Mouse (Mus musculus) lung, postnatal 0 days (tissue): Measurements from ENCODE around the gene Gm11549.

ENCODE experiments used
- CTCF ChIP-seq: IDR thresholded peaks from 2 replicates; pipeline ENCODE4 v1.5.1; 2016; ENCODE audit warnings: antibody characterized with exemption, mild to moderate bottlenecking
- EP300 ChIP-seq: IDR thresholded peaks from 2 replicates; pipeline ENCODE4 v1.6.1; 2016; ENCODE audit warnings: antibody characterized with exemption, mild to moderate bottlenecking, control low read depth

DNA sequence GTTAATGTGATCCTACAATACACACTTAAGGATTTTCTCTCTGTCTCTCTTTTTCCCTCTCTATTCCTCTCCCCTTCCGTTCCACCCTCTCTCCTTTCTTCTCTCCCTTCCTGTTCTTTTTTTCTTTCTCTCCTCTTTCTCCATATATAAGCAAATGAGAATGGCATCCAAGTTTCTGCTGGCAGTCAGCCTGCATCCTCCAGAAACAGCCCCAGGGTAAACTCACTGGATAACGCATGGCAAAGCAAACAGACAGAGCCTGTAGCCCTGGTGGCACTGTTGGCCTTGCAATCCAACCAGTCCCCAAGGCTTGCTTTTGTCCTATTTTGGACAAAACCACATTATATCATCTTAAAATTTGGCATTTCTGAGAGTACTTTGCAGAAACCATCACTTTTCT, 9.6 kb upstream of the Gm11549 start:
- TF ChIP-seq EP300: no peak
- no peak for TF ChIP-seq CTCF
